Mouse (Mus musculus) embryonic facial prominence, embryonic 11.5 days (tissue): ENCODE results near the gene Flt3l. TPM values are rescaled to one million over a fixed set of nuclear protein-coding genes. Genes with fewer than 3 reads are reported as not detected.

Source experiments
- ATAC-seq: fragments of 200-750 bp; cut with Nextera tagmentation; replicated peaks from 2 replicates; pipeline ENCODE4 v1.8.0; 2017; ENCODE audit warnings: low read depth; ENCODE audit not compliant: insufficient number of reproducible peaks, low FRiP score, low TSS enrichment
- DNase-seq: peaks from one replicate; pipeline ENCODE4 v3.0.0-alpha.2; 2015; ENCODE audit warnings: low spot score
- H3K27ac ChIP-seq: fragments of 300-500 bp; sonication (generic); replicated peaks from 2 replicates; pipeline ENCODE4 v1.5.1; 2014; ENCODE audit warnings: mild to moderate bottlenecking, low read depth, low read length, control low read depth
- H3K27me3 ChIP-seq: fragments of 300-500 bp; sonication (generic); 2 replicates; pipeline ENCODE4 v1.6.1; 2014; ENCODE audit warnings: mild to moderate bottlenecking, low read length, moderate library complexity, mixed read lengths; ENCODE audit not compliant: control insufficient read depth, insufficient read depth
- H3K36me3 ChIP-seq: fragments of 300-500 bp; sonication (generic); replicated peaks from 2 replicates; pipeline ENCODE4 v1.6.1; 2014; ENCODE audit warnings: low read depth, mild to moderate bottlenecking, low read length, moderate library complexity, mixed read lengths; ENCODE audit not compliant: control insufficient read depth, insufficient read depth
- H3K4me1 ChIP-seq: fragments of 300-500 bp; sonication (generic); 2 replicates; pipeline ENCODE4 v1.6.1; 2014; ENCODE audit warnings: low read length, mixed read lengths; ENCODE audit not compliant: control insufficient read depth, insufficient read depth
- H3K4me2 ChIP-seq: fragments of 300-500 bp; sonication (generic); 2 replicates; pipeline ENCODE4 v1.6.1; 2014; ENCODE audit warnings: low read depth, mild to moderate bottlenecking, control low read depth, low read length, moderate library complexity
- H3K4me3 ChIP-seq: fragments of 300-500 bp; sonication (generic); 2 replicates; pipeline ENCODE4 v1.5.1; 2014; ENCODE audit warnings: low read depth, low read length, control low read depth
- H3K9ac ChIP-seq: fragments of 300-500 bp; sonication (generic); replicated peaks from 2 replicates; pipeline ENCODE4 v1.6.1; 2014; ENCODE audit warnings: mild to moderate bottlenecking, control low read depth, low read length
- H3K9me3 ChIP-seq: fragments of 300-500 bp; sonication (generic); replicated peaks from 2 replicates; pipeline ENCODE4 v1.6.1; 2016; ENCODE audit warnings: mild to moderate bottlenecking, low read length, inconsistent platforms, mixed read lengths; ENCODE audit not compliant: control insufficient read depth
- WGBS: fragments of 180-500 bp; shearing (Covaris S2); extraction: QIAGEN DNeasy Blood & Tissue Kit; methylation state at CpG from one replicate; pipeline ENCODE4 v1.1.7; 2014; 5-methylcytosine and 5-hydroxymethylcytosine counted together
- polyA plus RNA-seq: library from polyadenylated mRNA; unstranded; fragments of >200 nt; fragmentation: Nextera tagmentation; extraction: Ambion mirVana; gene quantifications from 2 replicates; pipeline ENCODE4 v1.2.1, GENCODE M21; 2014

Flt3l gene
- polyA plus RNA-seq, 1 experiment from 2014 or later, result 0.52 TPM

GRCm38 (mm10) chr7:45090251-45090977, 45.8 kb downstream of the Flt3l start:
- WGBS, result 80% methylated on average over 13 of the region's 13 CpGs
- Histone ChIP-seq H3K4me2 (peak overlapping the region; percentile 58), H3K9ac (no peak overlapping the region), H3K9me3 (no peaks in the 10 kb centered on the region), H3K4me3 (peak overlapping the region; percentile 56; the same call in 1 of the 2 replicates), H3K4me1 (no peaks in the 10 kb centered on the region), H3K27me3 (no peaks in the 10 kb centered on the region), H3K27ac (no peak overlapping the region), H3K36me3 (peaks cover 12% of the 10 kb centered on the region)
- no peak for DNase-seq
- no peak for ATAC-seq

- H3K27me3 ChIP-seq, result no peaks in the 10 kb centered on the region
- WGBS, result 94% methylated on average over 17 of the region's 17 CpGs
- DNase-seq, result no peak
- no peak overlapping the region for H3K9ac ChIP-seq
- H3K27ac ChIP-seq, result no peak overlapping the region
- peaks cover 15% of the 10 kb centered on the region for H3K36me3 ChIP-seq
- ATAC-seq, result no peak
- no peaks in the 10 kb centered on the region for H3K9me3 ChIP-seq
- no peak overlapping the region for H3K4me3 ChIP-seq
- H3K4me1 ChIP-seq, result no peaks in the 10 kb centered on the region
- H3K4me2 ChIP-seq, result no peak overlapping the region
Observed at GRCm38 (mm10) chr7:45088597-45088996, 47.6 kb downstream of the Flt3l start.

DNA sequence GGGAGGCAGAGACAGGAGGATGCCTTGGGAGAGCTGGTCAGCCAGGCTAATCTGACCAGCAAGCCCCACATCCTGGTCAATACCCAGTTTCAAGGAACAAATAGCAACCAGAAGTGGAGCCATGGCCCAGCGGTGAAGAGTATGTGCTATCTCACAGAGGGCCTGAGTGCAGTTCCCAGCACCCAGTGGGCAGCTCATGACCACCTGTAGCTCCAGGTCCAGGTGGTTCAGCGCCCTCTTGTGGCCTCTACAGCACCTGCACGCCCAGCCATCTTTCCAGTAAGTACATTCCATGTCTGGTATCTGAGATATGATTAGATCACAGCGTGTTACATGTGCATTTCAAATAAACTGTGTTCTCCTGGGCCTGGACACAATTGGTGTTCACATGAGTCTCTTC, 50.1 kb downstream of the Flt3l start:
- Histone ChIP-seq H3K9me3 (no peaks in the 10 kb centered on the region), H3K4me1 (no peaks in the 10 kb centered on the region), H3K9ac (no peak overlapping the region), H3K27ac (no peak overlapping the region), H3K36me3 (peaks cover 20% of the 10 kb centered on the region), H3K4me2 (no peak overlapping the region), H3K4me3 (no peak overlapping the region), H3K27me3 (no peaks in the 10 kb centered on the region)
- ATAC-seq, result no peak
- no peak for DNase-seq
- 84% methylated on average over 4 of the region's 4 CpGs for WGBS

GRCm38 (mm10) chr7:45083300-45083890, 52.8 kb downstream of the Flt3l start:
- no peak overlapping the region for H3K27ac ChIP-seq
- 81% methylated on average over 22 of the region's 22 CpGs for WGBS

DNA sequence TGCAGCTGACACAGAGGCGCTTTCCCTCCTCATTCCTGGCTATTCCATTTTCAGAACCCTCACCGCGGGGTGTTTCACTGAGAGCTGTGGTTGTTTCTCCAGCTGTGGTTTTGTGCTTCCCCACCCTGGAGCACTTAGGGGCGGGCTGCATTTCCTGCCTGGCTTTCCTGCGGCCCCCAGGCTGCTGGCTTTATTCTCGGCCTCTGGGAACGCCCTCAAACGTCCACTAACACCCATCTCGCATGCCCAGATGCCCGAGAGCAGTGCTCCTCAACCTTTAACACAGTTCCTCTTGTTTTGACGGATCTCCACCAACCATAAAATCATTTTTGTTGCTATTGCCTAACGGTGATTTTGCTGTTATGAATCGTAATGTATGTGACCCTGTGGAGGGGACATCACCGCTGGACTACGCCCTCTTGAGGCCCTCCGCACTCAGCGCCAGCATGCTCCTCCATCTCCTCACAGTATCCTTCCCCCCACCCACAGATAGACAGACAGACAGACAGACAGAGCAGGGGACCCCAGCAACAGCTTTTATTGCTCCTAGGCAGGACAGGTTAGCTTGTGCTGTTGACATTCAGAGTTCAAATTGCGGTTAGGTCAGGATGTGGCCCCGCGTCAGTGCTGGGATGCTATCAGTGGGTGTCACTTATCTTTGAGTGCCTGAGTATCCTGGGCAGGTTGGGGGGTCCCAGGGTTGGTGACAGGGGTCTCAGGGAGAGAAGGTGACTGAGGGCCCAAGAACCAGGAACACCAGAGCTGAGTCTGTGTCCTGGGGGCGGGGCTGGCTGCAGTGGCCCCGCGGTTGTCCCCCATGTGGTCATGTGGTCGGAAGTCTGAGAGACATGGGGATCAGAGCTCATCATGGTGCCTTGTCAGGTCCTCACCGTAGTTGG, 53.6 kb downstream of the Flt3l start:
- no peak overlapping the region for H3K4me2 ChIP-seq
- no peak overlapping the region for H3K9ac ChIP-seq
- ATAC-seq (no peak), DNase-seq (no peak)
- H3K27me3 ChIP-seq, result no peaks in the 10 kb centered on the region
- H3K4me3 ChIP-seq, result no peak overlapping the region
- no peaks in the 10 kb centered on the region for H3K9me3 ChIP-seq
- 0 out of 2 replicates have a peak overlapping the region, but pooled peaks have one; percentile 20 for H3K27ac ChIP-seq
- peaks cover 20% of the 10 kb centered on the region for H3K36me3 ChIP-seq
- 63% methylated on average over 25 of the region's 25 CpGs for WGBS
- H3K4me1 ChIP-seq, result no peaks in the 10 kb centered on the region

More at GRCm38 (mm10) chr7:45083300-45083890, 52.8 kb downstream of the Flt3l start:
- Histone ChIP-seq H3K4me3 (no peak overlapping the region), H3K36me3 (peaks cover 20% of the 10 kb centered on the region), H3K9me3 (no peaks in the 10 kb centered on the region), H3K27me3 (no peaks in the 10 kb centered on the region), H3K4me2 (no peak overlapping the region), H3K4me1 (no peaks in the 10 kb centered on the region), H3K9ac (no peak overlapping the region)
- ATAC-seq (no peak), DNase-seq (no peak)

DNA sequence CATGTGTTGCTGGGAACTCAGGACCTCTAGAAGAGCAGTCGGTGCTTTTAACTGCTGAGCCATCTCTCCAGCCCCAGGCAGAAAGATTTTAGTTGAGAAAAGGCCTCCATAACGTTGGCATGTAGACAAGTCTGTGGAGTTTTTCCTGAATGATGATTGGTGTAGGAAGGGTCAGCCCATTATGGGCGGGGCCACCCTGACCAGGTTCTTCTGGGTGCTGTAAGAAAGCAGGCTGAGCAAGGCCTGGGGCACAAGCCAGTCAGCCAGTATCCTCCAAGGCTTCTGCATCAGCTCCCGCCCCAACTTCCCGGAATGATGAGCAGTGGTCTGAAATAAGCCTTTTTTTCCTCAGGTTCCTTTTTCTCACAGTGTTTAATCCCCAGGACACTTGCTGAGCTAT, 55.2 kb downstream of the Flt3l start:
- Histone ChIP-seq H3K36me3 (peaks cover 9% of the 10 kb centered on the region), H3K27me3 (no peaks in the 10 kb centered on the region), H3K4me1 (no peaks in the 10 kb centered on the region), H3K9me3 (no peaks in the 10 kb centered on the region), H3K27ac (no peak overlapping the region; the same call in 1 of the 2 replicates), H3K9ac (no peak overlapping the region), H3K4me2 (no peak overlapping the region), H3K4me3 (no peak overlapping the region)
- WGBS, result 38% methylated on average over 5 of the region's 5 CpGs
- no peak for ATAC-seq
- no peak for DNase-seq

DNA sequence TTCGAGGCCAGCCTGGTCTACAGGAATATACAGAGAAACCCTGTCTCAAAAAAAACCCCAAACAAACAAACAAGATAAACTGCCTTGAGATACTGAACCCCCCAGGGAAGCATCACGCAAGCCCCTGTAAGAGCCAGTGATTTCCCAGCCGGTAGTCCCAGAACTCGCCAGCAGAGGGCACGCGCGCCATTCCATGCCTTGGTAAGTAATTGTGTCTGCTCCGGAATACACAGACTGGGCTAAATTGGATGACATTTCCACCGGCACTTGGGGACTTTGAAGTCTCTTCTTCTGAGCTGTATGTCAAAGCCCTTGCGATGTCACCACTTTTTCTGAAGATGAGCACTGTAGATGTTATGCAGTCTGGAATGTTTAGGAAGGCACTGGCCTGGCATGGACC, 56.4 kb downstream of the Flt3l start:
- 2% methylated on average over 10 of the region's 10 CpGs for WGBS
- no peak overlapping the region for H3K4me3 ChIP-seq
- no peak overlapping the region for H3K27ac ChIP-seq

More for the DNA sequence above, 56.4 kb downstream of the Flt3l start:
- Histone ChIP-seq H3K4me2 (no peak overlapping the region), H3K36me3 (peaks cover 8% of the 10 kb centered on the region), H3K27me3 (no peaks in the 10 kb centered on the region), H3K9me3 (no peaks in the 10 kb centered on the region), H3K9ac (no peak overlapping the region), H3K4me1 (no peaks in the 10 kb centered on the region)
- no peak for ATAC-seq
- DNase-seq, result peak; percentile 94
